Mouse (Mus musculus) hindlimb bud, embryonic 11.5 days (tissue): ENCODE data around the gene Hdgfl3.

ENCODE experiments used
- DNase-seq: peaks from one replicate; pipeline ENCODE4 v3.0.0-alpha.2; 2012; ENCODE audit warnings: low read depth, low spot score; ENCODE audit errors: extremely low spot score

Hdgfl3 gene

DNA sequence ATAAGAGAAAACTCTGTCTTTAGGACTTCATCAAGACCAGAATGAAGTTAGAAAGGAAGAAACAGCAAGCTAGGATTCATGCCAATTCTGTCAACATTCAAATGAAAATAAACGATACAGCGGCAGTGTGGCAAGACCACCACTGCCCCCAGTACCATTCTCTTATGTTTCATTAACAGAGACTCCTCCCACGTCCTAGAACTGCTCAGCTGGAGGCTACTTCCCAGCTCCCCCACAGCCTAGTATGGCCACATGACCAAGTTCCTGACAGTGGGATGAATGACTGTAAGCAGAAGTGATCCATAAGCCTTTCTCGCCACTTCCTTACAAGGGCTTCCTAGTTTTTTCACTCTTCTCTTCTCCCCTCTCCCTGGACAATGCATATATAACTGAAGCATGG is 30.2 kb downstream of the Hdgfl3 start:
- DNase-seq = no peak

DNA sequence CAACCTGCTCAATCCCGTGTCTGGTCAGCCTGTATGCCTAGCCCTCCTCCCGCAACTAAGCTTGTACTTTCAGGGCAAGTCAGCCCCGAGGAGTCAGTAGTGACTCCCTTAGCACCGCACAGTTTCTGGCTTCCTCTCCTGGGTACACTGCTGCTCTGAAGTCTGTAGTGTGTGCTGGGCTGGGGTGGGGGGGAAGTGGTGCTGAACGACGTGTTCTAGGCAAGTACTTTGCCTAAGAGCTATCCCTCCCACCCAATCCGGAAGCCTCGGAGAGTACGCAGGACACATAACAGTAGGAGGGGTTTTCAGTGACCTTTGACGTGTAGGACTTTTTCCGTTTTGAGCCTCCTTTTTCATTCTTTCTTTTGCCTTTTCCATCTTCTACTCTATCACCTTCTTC is 34.9 kb downstream of the Hdgfl3 start:
- no peak for DNase-seq

DNA sequence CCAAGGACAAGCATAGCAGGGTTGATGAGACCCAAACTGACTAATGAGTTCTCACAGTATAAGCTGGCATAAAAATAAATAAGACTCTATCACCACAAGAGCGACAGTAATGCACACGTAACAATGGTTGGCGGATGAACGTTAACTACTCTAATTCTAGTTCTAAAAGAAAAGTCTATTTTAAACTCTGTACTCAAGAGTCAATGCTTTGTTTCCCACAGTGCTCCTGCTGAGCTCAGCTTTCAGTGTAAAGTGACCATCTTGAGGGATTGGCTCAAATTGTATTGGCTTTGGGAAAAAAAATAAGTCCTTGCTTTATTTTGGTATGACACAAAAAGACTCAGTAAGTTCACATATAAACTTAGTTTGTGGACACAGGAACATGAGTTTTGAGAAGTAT is 49.1 kb downstream of the Hdgfl3 start:
- DNase-seq = no peak

DNA sequence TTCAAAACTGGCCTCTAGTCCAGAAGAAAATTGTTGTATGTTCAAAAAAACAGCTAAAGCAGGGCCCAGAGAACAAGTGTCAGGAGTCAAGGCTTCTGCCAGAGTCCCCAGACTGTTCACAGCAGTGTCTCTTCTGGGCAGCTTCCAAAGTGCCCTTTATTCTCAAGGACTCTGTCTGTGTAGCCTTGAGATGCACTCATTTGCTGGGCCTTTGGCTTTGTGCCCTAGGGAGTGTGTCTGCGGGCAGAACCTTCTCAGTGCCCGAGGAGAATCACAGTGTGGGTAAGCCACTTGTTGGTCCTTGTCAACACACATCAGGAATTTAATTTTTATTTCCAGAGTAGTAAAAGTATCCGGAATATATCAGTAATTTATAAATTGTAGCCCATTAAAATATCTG is 52.7 kb downstream of the Hdgfl3 start:
- no peak for DNase-seq

DNA sequence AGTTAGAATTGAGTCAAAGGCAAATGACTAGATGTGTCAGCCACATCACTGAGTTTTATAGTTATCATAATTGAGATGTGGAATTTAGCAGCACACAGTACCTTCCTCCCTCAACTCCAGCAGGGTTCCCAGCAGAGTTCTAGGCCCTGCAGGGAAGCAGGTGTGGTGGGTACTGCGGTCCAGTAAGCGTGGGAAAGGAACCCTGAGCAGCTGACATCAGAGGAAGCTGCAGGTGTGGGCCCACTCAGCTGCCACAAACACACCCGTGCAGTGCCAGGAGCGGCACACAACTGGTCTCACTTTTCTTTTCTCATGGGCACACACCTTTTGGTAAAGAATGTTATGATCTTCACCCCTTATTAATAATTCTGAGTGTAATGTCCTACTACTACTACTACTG is 53.5 kb downstream of the Hdgfl3 start:
- no peak for DNase-seq

DNA sequence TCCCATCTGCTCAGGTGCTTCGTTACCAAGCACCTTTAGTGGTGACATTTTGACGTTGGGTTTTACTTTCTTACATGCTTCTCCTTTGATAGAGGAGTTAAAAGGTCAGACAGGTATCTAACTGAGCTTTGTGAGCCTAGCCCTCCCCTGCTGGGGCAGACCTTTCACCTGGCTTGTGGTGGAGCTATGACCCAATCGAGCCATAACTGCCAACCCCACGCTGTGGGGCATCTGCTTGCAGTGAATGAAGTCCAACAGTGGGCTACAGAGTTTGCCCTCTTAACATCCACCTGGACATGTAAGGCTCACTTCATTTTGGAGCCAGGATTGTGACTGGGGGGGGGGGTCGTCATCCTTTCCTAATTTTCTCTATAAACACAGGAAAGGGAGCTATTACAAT is 54.0 kb downstream of the Hdgfl3 start:
- no peak for DNase-seq

DNA sequence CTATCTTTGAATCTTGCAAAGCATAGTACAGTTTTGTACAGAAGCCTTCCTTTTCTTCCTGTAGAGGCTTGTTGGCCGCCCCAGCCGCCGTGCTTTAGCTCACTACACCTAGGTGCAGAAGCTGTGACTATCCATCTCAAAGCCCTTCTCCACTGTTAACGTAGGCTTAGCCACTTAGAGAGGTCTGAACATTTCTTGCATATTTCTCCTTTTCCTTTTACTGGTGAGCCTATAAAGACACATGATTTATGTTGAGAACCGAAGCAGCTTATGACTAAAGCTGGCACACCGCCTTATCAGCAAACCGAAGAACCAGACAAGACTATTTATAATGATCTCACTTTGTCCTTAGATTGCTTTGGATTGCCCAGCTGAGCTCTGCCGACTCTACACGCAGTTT is 58.9 kb downstream of the Hdgfl3 start:
- no peak for DNase-seq

DNA sequence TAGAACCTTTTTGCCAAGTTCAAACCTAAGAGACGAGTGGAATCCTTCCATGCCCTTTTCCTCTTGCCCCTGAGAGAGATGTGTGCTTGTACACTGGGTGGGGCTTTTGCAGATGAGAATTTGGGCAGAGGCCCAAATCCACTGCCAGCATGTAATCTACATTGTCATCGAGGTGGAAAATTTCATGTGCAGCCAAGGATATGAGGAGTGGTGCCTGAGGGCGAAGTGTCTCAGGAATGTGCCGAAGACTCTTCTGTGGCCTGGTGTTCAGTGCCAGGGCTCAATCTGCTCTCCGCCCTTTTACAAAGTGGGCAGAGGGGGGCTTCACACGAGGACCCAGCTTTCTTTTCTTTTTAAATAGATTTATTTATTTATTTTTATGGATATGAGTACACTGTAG is 59.6 kb downstream of the Hdgfl3 start:
- DNase-seq = no peak

DNA sequence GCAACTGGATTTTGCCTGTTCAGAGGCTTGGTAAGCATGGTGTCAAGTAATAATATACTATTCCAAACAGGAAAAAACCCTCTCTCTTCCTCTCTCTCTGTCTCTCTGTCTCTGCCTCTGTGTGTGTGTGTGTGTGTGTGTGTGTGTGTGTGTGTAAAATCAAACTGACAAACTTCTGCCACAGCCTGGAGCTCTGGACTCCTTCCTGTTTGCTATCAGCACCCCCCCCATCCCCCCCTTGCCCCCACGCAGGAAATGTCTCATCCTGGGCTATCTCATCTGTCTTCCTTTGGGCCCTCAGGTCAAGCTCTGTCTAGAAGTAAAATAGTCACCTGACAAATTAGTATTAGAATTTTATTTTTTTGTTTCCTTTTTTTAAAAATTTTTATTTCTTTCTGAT is 60.5 kb downstream of the Hdgfl3 start:
- DNase-seq = no peak

DNA sequence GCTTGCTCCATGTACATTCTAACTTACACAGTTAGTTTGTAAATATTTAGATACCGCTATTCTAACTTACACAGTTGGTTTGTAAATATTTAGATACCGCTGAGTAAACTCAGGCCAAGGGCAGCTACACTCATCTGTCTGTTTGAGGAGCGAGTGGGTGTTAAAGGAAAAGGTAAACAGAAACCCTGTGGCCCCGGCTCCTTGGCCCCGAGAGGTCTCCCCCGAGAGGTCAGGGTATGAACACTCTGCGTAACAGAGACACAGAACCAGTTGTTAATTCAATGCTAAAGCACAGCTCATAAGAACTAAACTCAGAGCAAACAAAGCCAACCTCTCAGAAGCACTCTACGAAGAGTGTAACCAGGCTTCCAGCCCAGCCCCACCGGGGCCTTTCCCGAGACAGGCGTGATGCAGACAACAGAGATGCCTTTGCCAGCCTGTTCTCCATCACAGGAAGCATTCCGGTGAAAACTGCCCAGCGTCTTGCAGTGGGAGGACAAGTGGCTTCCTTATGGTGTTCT is 61.7 kb downstream of the Hdgfl3 start:
- no peak for DNase-seq

DNA sequence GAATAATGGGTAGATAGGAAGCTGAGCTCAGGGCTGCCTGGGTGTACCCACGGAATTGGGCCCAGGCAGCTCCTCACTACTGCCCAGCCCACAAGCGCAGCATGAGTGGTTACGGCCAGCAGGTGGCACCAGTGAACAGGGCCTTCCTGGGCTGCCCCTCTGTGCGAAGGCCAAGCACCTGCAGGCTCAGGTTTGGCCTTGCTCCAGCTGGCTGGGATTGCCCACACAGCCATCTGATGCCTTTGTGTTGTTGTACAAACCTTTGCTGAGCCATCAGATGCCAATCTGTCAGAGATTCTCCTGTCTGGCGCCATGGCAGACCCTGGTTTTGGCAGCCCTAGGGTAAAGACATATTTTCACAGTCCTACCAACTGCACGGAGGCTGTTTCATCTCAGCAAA is 66.1 kb downstream of the Hdgfl3 start:
- DNase-seq = no peak

DNA sequence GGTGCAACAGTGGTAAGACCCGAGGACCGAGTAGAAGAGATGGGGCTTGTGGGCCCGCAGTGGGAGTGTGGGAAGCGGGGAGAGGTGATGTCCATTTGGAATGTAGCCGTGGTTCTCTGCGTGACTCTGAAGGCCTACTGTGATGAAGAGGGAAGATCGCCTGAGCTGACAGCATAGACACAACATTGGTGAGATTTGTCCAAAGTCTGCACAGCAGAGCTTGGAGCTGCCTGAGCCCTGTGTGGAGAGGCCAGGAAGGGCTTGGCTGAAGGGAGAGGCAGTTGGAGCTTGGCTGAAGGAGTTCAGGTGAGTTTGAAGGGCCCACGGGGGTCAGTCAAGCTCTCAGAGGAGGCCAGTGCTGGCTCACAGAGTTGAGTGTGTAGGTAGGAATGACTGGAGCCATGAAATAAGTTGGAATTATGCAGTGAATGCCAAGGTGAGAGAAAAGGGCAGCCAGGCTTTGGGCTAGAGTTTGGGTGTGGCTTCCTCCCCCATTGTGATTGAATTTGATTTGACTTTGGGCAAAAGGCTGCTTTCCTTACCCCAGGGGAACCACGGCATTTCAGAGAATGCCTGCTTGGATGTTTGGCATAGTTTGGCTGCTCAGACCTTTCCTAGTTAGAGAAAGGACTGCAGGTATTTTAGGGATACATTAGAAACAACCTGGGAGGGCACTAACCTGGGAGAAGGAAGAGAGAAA is 66.9 kb downstream of the Hdgfl3 start:
- DNase-seq = no peak

DNA sequence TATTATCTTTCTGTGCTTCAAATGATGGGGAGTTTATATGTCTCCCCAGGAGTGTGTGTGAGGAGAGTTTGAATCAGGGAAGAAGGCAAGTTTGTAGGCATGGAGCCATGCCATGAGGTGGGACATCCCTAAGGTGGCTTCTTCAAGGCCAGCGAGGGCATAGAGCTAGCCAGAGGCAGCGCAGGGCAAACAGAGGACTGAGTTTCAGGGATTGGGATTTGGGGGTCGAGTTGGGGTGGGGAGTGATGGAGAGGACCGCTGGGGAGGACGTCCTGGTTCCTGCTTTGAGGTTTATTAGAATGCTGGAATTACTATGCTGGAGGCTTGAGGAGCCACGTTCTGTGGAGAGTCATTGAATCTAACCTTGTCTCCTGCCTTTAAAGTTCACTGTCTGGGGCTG is 68.3 kb downstream of the Hdgfl3 start:
- no peak for DNase-seq

DNA sequence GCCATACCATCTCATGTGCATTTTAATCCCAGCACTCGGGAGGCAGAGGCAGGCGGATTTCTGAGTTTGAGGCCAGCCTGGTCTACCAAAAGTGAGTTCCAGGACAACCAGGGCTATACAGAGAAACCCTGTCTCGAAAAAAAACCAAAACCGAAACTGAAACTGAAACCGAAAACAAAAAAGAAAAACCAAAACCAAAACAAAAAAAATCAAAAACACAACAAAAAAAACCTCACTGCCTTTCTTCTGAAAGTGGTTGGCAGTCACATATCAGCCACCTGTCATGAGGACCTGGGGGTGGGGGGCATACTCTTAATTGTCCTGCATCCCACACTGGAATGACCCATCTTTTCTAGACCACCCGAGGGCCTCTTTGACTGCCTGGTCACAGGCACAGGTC is 69.7 kb downstream of the Hdgfl3 start:
- DNase-seq = no peak

DNA sequence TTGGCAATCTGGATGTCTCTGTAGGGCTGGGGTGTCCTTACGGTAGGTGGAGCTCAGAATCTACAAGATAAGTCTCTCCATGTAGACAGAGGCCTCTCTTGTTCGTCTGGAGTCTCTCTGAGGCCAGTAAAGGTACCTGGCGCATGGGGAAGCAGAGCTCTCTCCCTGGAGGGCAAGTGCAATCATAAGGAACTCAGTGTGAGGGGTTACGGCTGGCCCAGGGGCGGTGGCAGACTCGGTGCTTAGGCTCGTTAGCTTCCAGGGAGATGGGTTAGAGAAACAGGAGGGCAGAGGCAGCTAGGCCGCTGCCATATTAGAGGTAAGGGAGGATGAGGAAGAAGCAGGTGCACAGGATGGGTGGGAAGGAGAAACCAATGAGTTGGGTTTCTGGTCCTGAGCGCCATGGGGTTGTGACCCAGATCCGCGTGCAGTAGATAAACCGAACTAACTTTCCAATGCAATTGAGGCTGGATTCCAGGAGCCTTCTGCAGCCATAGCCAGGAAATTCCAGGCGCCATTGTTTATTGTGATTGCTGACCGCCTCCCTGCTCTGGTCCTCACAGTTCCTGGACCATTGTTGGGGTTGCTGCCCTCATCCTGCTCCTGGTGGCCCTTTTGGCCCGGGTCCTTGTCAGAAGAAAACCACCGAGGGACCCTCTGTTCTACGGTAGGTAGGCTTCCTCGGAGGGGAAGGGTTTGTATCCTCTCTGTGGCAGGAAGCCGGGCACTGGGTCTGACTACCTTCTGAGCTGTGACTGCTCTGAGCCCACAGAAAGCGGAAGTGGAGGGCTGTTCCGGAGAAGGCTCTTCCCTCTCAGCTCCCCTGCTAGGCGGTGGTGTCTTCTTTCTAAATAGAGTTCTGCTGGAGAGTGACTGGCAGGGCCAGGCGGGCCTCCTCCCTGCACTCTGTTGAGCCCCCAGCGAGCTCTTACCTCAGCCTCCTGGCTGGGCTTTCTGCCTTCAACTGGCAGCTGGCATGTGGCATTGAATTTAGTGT is 71.4 kb downstream of the Hdgfl3 start:
- no peak for DNase-seq

DNA sequence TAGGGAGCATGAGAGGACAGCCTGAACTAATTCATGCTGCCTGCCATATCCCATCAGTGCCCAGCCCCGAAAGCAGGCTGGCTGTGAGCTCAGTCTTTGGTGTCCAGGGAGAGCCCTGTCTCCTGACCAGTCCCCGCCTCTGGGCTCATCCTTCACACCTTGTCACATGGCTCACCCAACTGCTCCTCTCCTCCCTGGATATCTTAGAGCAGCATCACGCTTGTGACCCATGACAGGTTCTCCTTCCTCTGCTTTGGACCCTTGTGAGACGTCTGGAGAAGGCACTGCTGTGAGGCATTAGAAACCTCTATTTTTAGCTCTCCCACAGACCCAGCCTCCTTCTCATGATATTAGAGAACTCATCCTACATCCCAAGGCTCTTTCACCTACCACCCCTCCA is 72.4 kb downstream of the Hdgfl3 start:
- DNase-seq = no peak

DNA sequence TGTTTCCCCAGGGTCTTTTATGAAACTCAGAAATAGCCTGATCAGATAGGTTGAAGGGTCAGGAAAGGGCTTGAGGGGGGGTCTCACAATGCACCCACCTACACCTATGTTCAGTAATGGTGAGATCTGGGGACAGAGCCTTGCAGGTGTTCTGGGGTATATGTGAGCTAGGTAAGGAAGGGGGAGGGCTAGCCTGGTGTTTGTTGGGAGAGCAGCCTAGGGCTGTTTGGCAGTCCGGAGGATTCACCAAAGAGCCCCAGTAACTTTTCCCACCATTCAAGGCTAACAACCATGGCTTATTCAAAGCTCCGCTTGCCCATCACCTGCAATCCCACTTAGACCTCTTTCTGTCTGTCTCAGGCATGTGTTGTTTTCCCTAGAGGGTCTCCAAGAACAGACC is 72.8 kb downstream of the Hdgfl3 start:
- DNase-seq = no peak

DNA sequence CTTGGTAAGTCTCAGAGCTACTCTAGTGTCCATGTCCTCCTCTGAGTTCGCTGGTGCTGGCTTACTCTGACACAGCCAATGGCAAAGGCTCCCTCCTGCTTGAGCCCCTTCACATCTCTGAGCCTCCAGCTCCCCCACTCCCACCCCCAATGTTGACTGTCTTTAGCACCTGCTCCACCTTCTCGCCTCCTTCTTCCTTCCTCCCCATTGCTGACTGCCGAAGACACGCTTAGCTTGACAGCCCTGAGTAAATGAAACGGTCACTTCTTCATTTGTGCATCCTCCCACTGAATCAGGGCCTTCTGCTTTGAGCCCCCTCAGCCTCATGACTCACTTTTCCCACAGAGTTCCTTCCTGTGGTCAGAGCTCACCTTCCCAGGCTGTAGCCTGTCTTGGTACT is 73.3 kb downstream of the Hdgfl3 start:
- no peak for DNase-seq

DNA sequence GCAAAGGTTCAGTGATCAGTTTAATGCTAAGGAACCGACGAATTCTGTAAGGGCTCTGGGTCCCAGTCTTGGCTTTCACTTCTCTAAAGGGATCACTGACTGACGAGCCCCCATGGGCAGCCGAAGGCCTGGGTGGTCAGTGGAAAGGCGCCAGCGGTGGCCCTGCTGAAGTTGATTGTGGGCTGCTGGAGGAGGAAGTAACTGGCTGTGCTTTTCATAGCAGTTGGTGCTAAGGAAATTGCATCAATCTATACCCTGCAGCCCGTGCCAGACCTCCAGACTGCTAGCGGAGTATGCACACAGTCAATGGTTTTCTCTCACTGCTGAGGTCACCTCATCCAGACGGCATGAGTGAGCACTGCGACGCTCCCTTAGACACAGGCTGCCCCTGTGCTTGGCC is 74.2 kb downstream of the Hdgfl3 start:
- DNase-seq = no peak

DNA sequence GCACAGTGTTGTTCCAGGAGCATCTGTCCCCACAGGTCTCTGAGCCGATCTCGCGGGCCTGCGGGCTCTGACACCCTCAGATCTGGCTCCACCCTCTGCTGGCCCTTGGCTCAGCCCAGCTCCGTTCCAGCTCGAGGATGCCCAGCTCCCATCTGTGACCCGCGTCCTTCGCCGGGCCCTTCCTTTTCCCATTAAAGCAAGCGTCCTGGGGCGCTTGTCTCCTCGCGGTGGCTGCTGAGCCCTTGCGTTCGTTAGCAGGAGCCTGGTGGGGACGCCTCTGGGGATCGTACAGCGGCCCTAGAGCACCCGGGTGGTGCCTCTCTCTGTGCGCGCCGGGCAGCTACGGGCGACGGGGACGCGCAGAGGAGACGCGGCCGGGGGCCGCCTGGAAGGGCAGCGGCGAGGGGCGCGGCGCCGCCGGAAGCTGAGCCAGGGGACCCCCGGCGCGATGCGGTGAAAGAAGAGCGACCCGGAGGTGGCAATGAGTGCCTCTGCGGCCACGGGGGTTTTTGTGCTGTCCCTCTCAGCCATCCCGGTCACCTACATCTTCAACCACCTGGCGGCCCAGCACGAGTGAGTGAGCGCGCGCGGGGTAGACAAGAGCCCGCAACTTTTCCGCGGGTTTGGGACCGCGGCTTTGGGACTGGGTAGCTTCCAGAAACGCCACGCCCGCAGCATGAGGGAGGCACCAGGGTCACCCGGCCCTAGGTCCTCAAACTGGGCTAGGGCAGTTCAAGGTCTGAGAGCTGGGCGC is 75.1 kb downstream of the Hdgfl3 start, which contains the start of gene Tm6sf1:
Gene Tm6sf1 (plus strand): TSS at position 34 of the 754 bp plus-strand sequence.
- DNase-seq = no peak

DNA sequence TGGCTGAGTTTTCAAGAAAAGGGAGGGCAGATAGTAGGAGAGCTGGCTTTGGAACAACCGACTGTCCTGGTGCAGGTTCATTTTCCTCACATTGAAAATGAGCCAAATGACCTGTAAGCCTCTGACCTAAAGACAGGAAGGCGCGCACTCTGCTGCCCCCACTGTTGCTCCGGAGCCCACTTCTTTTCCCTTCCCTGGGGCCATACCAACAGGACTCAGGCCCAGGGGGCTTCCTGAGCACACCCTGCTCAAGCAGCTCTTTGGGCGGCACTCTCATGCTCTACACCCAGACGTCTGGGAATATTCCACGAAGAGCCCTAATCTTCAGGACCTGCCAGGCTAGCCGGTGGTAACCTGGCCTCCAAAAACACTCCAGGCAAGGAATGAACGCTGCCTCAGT is 76.0 kb downstream of the Hdgfl3 start:
- no peak for DNase-seq
